Mouse (Mus musculus) intestine, postnatal 0 days (tissue): ENCODE measurements around the gene Spef1. TPM values are rescaled to one million over a fixed set of nuclear protein-coding genes. Genes with fewer than 3 reads are reported as not detected.
"Not testable (repeated sequence)": the region's sequence is repeated elsewhere in the genome, so short reads cannot be mapped to it uniquely, and the experiment has no call there.

Source experiments
- ATAC-seq: fragments of 200-750 bp; cut with Nextera tagmentation; 2 replicates; pipeline ENCODE4 v1.8.0; 2017; ENCODE audit warnings: mild to moderate bottlenecking, moderate TSS enrichment, moderate library complexity
- H3K27ac ChIP-seq: fragments of 300-500 bp; sonication (generic); 2 replicates; pipeline ENCODE4 v1.5.1; 2014; ENCODE audit warnings: mild to moderate bottlenecking, low read depth, low read length, moderate library complexity
- H3K27me3 ChIP-seq: fragments of 300-500 bp; sonication (generic); replicated peaks from 2 replicates; pipeline ENCODE4 v1.6.1; 2014; ENCODE audit warnings: low read length, mixed read lengths; ENCODE audit not compliant: control insufficient read depth, insufficient read depth
- H3K36me3 ChIP-seq: fragments of 300-500 bp; sonication (generic); 2 replicates; pipeline ENCODE4 v1.6.1; 2014; ENCODE audit warnings: mild to moderate bottlenecking, moderate library complexity; ENCODE audit not compliant: control insufficient read depth, insufficient read depth
- H3K4me1 ChIP-seq: fragments of 300-500 bp; sonication (generic); replicated peaks from 2 replicates; pipeline ENCODE4 v1.6.1; 2014; ENCODE audit warnings: antibody characterized with exemption, low read length, mixed read lengths; ENCODE audit not compliant: control insufficient read depth, insufficient read depth
- H3K4me2 ChIP-seq: fragments of 300-500 bp; sonication (generic); replicated peaks from 2 replicates; pipeline ENCODE4 v1.6.1; 2014; ENCODE audit warnings: low read depth, mild to moderate bottlenecking, moderate library complexity
- H3K4me3 ChIP-seq: fragments of 300-500 bp; sonication (generic); 2 replicates; pipeline ENCODE4 v1.5.1; 2014; ENCODE audit warnings: low read depth, low read length
- H3K9ac ChIP-seq: fragments of 300-500 bp; sonication (generic); 2 replicates; pipeline ENCODE4 v1.6.1; 2014; ENCODE audit warnings: mild to moderate bottlenecking, low read depth, low read length
- H3K9me3 ChIP-seq: fragments of 300-500 bp; sonication (generic); 2 replicates; pipeline ENCODE4 v1.6.1; 2016; ENCODE audit warnings: mixed run types; ENCODE audit not compliant: control insufficient read depth
- CTCF ChIP-seq: sonication (generic); IDR thresholded peaks from 2 replicates; pipeline ENCODE4 v1.5.1; 2016; ENCODE audit warnings: low read depth, mild to moderate bottlenecking, control low read depth, antibody characterized with exemption, moderate library complexity
- WGBS: fragments of 180-500 bp; shearing (Covaris S2); extraction: QIAGEN DNeasy Blood & Tissue Kit; methylation state at CpG from one replicate; pipeline ENCODE4 v1.1.7; 2014; 5-methylcytosine and 5-hydroxymethylcytosine counted together
- polyA plus RNA-seq: library from polyadenylated mRNA; unstranded; fragments of >200 nt; fragmentation: Nextera tagmentation; extraction: Ambion mirVana; gene quantifications from 2 replicates; pipeline ENCODE4 v1.2.1, GENCODE M21; 2015

Gene Spef1
- polyA plus RNA-seq, 1 experiment from 2014 or later = 2.0 TPM

- ATAC-seq = no peak
- Histone ChIP-seq H3K27me3 (no peaks in the 10 kb centered on the region), H3K9me3 (no peaks in the 10 kb centered on the region), H3K4me2 (no peak overlapping the region), H3K4me3 (no peak overlapping the region), H3K36me3 (no peaks in the 10 kb centered on the region), H3K4me1 (no peaks in the 10 kb centered on the region), H3K9ac (no peak overlapping the region), H3K27ac (no peak overlapping the region)
- WGBS = 98% methylated on average over 3 of the region's 3 CpGs
- TF ChIP-seq CTCF = no peak
Measured at GRCm38 (mm10) chr2:131227243-131227642, 40.2 kb upstream of the Spef1 start.

- 48% methylated on average over 2 of the region's 2 CpGs for WGBS
- not testable (repeated sequence) for ATAC-seq, H3K27me3 ChIP-seq, H3K27ac ChIP-seq, H3K4me1 ChIP-seq, H3K9me3 ChIP-seq, H3K4me2 ChIP-seq, H3K9ac ChIP-seq, H3K36me3 ChIP-seq, H3K4me3 ChIP-seq
Measured at GRCm38 (mm10) chr2:131226669-131227068, 39.6 kb upstream of the Spef1 start.

GRCm38 (mm10) chr2:131225178-131225577, 38.1 kb upstream of the Spef1 start:
- WGBS = 90% methylated on average over 6 of the region's 6 CpGs
- Histone ChIP-seq H3K27me3 (no peaks in the 10 kb centered on the region), H3K9ac (no peak overlapping the region), H3K36me3 (no peaks in the 10 kb centered on the region), H3K4me2 (no peak overlapping the region), H3K4me1 (0 out of 2 replicates have a peak, but pooled peaks cover 2% of the 10 kb centered on the region), H3K4me3 (no peak overlapping the region), H3K9me3 (no peaks in the 10 kb centered on the region), H3K27ac (no peak overlapping the region)
- TF ChIP-seq CTCF = no peak
- ATAC-seq = no peak

DNA sequence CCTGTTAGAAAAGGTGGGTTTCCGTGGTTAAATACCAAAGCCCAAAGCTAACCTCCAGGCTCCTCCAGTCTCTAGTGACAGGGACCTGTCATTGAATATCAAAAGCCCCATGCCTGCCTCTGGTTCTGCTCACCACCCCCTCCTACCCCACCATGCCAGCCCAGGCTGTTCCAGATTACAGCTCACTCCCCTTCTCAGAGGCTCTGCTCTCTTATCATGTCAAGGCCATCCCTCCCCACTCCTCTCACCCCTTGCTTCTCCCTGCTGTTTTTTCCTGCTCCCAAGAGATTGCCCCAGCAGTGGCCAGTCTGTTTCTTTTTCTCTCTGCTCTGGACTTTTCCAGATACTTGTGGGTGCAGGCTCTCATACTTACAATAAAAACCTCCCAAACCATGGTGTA, 36.5 kb upstream of the Spef1 start:
- TF ChIP-seq CTCF = no peak
- Histone ChIP-seq H3K36me3 (no peaks in the 10 kb centered on the region), H3K4me1 (0 out of 2 replicates have a peak, but pooled peaks cover 2% of the 10 kb centered on the region), H3K9ac (no peak overlapping the region), H3K9me3 (no peaks in the 10 kb centered on the region), H3K4me2 (no peak overlapping the region), H3K27me3 (no peaks in the 10 kb centered on the region), H3K4me3 (no peak overlapping the region), H3K27ac (no peak overlapping the region)
- ATAC-seq = no peak
- WGBS = 64% methylated on average over 1 of the region's 1 CpGs

- H3K9ac ChIP-seq = no peak overlapping the region
- peak overlapping the region; percentile 54 for H3K27ac ChIP-seq
Measured at GRCm38 (mm10) chr2:131222562-131222961, 35.5 kb upstream of the Spef1 start.

GRCm38 (mm10) chr2:131221853-131222515, 34.9 kb upstream of the Spef1 start:
- WGBS = 32% methylated on average over 3 of the region's 3 CpGs
- TF ChIP-seq CTCF = no peak
- H3K27me3 ChIP-seq = no peaks in the 10 kb centered on the region
- H3K4me3 ChIP-seq = no peak overlapping the region
- 0 out of 2 replicates have a peak, but pooled peaks cover 2% of the 10 kb centered on the region for H3K4me1 ChIP-seq
- no peak overlapping the region for H3K9ac ChIP-seq
- no peak overlapping the region for H3K4me2 ChIP-seq
- no peaks in the 10 kb centered on the region for H3K36me3 ChIP-seq
- peak; percentile 77 for ATAC-seq
- H3K9me3 ChIP-seq = no peaks in the 10 kb centered on the region
- H3K27ac ChIP-seq = peak overlapping the region; percentile 70

More at GRCm38 (mm10) chr2:131222562-131222961, 35.5 kb upstream of the Spef1 start:
- TF ChIP-seq CTCF = no peak
- WGBS = 19% methylated on average over 5 of the region's 5 CpGs
- H3K4me3 ChIP-seq = no peak overlapping the region
- H3K36me3 ChIP-seq = no peaks in the 10 kb centered on the region
- H3K27me3 ChIP-seq = no peaks in the 10 kb centered on the region
- ATAC-seq = no peak
- H3K4me2 ChIP-seq = no peak overlapping the region
- 0 out of 2 replicates have a peak, but pooled peaks cover 2% of the 10 kb centered on the region for H3K4me1 ChIP-seq
- no peaks in the 10 kb centered on the region for H3K9me3 ChIP-seq

DNA sequence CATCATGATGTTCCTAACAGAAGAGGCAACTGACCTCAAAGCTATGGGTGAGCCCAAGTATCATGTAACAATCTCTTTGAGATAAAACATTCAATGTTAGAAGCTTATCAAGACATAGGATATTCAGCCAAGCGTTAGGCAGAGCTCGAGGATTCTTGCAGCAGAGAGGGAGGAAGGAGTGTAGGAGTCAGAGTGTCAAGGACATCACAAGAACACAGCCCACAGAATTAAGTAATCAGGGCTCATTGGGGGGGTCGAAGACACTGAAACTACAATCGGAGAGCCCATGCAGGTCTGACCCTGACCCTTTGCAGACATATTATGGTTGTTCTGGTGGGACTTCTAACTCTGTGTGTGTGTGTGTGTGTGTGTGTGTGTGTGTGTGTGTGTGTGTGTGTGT, 32.9 kb upstream of the Spef1 start:
- 0 out of 2 replicates have a peak, but pooled peaks cover 2% of the 10 kb centered on the region for H3K4me1 ChIP-seq
- no peaks in the 10 kb centered on the region for H3K9me3 ChIP-seq
- H3K36me3 ChIP-seq = no peaks in the 10 kb centered on the region
- no peaks in the 10 kb centered on the region for H3K27me3 ChIP-seq
- WGBS = 73% methylated on average over 4 of the region's 4 CpGs
- no peak for ATAC-seq
- no peak overlapping the region for H3K4me2 ChIP-seq
- no peak for TF ChIP-seq CTCF
- no peak overlapping the region for H3K9ac ChIP-seq
- H3K4me3 ChIP-seq = no peak overlapping the region
- H3K27ac ChIP-seq = no peak overlapping the region
